Mouse (Mus musculus): Measurements from ENCODE around the gene Atp6v0e2.

Gene Atp6v0e2

GRCm38 (mm10) chr6:48573280-48573679 is 35.9 kb downstream of the Atp6v0e2 start:
- no peak for DNase-seq (ENCODE audit: low read depth, low spot score)

- DNase-seq (ENCODE audit: low read depth, low spot score): no peak
Observed at GRCm38 (mm10) chr6:48573981-48574380, 36.6 kb downstream of the Atp6v0e2 start.

- no peak for DNase-seq (ENCODE audit: low read depth, low spot score)
Observed at GRCm38 (mm10) chr6:48578736-48579135, 41.3 kb downstream of the Atp6v0e2 start.

GRCm38 (mm10) chr6:48579215-48579648 is 41.8 kb downstream of the Atp6v0e2 start:
- peak; percentile 27 for DNase-seq (ENCODE audit: low read depth, low spot score)

- DNase-seq (ENCODE audit: low read depth, low spot score): no peak
Observed at GRCm38 (mm10) chr6:48581257-48581656, 43.8 kb downstream of the Atp6v0e2 start.

GRCm38 (mm10) chr6:48582037-48582436 is 44.6 kb downstream of the Atp6v0e2 start:
- peak; percentile 83 for DNase-seq (ENCODE audit: low read depth, low spot score)

GRCm38 (mm10) chr6:48589194-48589750 is 51.9 kb downstream of the Atp6v0e2 start, which contains the start of gene Gm45021:
Gene Gm45021, plus strand, starts transcription at chr6:48589610.
- DNase-seq (ENCODE audit: low read depth, low spot score): no peak
